Mouse (Mus musculus): ENCODE results near the gene Slc12a1.

The Slc12a1 gene

DNA sequence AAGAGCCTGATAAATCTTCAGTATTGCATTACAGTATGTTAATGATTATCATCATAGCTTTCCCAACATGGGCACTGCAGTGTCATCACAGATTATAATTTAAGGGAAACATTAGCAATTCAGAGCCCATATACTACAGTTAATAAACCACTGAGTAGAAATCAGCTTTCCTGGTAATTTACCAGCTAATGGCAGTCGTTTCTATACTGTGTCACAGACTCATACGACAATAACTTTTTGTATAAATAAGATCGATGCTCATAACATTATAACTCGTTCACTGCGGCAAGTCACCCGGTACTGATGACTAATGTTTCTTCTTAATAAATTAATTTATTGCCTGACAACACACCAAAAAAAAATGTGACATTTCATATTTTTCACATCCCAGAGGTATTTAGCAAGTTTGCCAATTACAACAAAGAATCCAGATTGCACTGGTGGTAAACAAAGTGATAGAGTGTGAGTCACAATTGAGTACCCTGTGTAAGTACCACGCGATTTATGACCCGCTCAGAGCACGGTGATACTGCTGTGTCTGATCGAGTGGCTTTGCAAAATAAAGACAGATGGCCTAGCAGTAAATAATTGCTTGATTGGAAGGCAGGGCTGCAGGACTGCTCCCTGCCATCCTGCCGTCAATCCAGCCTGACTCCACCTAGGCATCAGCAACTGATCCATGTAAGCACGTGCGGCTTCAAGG lies 56.7 kb downstream of the Slc12a1 start:
- DNase-seq (ENCODE audit: low spot score): peak; percentile 18

DNA sequence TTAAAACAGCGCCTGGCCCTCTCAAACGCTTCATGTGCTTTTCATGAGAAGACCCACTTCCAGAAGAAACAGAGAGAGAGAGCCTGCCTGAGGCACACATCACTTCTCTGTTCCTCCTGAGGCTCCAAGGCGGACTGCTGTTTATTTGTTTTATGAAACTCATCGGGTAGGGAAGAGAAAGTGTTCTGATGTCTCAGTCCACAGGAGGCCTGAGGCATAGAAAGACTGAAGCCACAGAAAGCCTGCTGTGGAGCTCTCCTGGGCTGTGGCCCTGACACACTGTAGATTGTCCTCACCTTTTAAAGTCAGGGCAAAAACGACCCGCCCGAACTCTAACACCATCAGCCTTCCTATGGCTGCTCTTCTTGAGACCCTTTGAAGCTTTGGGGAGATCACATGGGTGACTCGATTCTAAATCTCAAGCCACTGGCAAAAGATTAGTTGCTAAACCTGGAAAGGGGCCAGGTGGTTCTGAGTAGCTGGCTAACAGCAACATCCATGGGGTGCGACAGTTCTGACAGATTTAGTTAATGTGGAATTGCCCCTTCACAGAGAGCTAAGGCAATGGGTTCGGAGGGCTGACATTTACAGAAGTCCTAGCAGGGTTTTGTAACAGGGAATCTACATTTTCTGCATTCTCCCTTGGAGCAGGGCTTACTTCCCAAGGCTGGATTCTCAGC lies 59.7 kb downstream of the Slc12a1 start:
- peak; percentile 15 for DNase-seq (ENCODE audit: low spot score)

DNA sequence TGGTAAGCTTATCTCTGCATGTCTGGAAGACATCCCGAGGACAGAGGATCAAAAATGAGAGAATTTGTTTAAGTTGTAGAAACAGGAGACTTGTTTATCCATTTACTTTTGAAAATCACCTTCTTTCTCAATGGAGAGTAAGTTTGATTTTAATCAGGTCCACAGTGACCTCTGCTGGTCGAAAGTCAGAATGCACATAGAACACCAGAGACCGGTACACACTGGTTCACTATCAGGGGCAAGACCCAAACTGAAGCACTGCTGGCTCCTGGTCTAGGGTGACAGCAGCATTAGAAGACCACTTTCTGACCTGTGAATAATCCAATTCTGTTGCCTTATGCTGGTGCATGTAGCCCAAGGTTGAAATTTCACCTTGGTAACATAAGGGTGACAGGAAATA lies 62.3 kb downstream of the Slc12a1 start:
- DNase-seq (ENCODE audit: low spot score): peak; percentile 92

DNA sequence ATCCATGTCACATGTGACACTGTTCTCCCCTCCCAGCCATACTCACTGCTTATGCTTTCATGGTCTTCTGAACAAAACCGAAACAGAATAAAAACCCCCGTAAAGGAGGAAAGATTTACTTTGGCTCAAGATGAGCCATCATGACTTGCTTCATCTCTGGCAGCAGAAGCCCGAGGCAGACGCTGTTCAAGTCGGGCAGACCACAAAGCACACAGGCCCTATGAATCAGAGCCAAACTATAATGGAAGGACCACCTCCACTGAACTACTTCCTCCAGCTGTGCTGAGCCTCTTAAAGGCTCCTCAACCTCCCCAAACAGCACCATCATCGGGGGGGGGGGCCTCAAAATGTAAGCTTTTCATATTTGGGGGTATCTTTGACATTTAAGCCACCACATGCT lies 65.0 kb downstream of the Slc12a1 start:
- no peak for DNase-seq (ENCODE audit: low spot score)

DNA sequence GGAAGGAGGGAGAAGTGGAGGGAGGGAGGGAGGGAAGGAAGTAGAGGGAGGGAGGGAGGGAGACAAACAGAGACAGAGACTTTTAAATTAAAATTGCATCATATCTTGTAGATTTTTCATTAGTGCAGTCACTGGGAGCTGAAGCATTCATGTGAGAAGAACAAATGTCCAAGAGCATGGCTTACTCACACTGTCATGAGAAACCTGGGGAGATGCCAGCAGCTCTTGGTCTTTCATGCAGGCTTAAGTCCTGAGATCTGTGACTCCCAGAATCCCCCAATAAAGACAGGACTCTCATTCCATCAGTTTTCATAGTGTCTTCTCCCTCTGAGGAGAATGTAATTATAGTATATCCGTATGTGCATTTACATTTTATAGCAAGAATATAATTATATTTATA lies 66.3 kb downstream of the Slc12a1 start:
- DNase-seq (ENCODE audit: low spot score): no peak

DNA sequence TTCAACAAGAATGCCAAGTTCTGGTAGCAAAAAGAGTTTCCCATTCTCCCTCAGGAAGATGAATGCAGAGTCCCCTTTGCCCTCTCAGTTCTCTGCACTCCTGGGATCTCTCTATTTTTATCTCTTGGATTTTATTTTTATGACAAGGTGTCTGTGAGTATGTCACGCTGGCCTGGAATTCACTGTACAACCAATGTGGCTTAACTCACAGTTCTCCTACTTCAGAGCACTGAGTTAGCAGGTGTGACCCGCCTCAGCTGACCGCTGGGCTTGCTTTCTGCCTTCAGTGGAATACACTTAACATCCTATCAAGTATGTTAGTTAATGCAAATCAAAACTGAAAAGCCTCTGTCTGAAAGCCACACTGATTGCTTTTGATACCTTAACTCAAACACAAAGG lies 67.0 kb downstream of the Slc12a1 start:
- no peak for DNase-seq (ENCODE audit: low spot score)

DNA sequence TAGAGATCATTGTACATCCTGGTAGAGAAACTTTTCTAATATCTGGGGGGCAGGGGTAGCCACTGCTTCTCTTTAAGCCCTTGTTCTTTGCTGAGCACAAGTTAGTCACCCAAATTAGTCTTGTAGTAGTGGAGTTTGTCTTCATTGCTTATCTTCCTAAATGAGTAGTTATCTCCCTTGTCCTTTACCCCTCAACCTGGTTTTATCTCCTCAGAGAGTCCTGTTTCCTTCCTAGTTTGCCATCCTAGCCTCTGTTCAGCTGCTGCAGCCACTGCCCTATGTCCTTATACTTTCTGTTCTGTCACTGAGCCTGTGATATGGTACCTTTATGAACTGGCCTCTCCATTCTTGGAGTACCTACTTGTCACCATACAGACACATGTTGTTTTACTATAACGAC lies 69.4 kb downstream of the Slc12a1 start:
- no peak for DNase-seq (ENCODE audit: low spot score)

DNA sequence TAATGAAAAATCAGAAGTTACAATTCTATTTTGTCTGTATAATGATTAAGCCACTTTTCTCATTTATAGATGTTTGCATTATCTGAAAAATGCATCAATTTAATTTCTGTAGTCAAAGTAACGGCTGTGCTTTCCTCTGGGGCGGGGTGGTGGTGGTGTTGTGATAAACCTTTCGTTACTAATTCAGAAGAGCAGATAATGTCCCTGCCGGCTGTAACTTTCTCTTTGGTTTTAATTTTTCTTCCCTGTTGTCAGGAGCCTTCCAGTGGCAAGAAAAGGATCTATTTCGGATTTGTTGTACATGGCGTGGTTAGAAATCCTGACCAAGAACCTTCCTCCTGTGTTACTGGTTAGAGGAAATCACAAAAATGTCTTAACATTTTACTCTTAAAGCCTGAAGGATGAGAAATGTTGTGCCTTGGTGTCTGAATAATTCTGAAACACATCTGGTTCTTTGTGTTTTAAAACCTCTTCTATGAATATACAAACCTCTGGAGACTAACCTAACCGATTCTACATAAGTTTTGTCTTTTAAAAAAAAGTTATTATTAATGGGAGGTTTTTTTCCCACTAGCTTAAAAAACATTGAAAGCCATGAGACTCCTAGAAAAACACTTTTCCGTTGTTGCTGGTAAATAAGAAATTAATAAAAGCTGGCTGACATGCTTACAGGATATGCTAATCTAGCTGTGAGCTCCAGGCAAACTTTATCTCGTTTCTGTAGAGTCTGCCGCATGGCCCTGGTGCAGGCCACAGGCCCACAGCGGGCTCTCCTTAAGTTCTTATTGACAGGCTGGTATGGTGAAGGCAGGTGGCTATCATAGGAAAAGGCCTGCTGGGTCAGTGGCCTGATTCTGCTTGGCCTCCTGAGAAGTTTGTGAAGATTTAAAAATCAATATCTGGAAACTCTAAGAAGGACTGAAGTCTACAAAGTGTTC lies 76.4 kb downstream of the Slc12a1 start:
- DNase-seq (ENCODE audit: low spot score): no peak

DNA sequence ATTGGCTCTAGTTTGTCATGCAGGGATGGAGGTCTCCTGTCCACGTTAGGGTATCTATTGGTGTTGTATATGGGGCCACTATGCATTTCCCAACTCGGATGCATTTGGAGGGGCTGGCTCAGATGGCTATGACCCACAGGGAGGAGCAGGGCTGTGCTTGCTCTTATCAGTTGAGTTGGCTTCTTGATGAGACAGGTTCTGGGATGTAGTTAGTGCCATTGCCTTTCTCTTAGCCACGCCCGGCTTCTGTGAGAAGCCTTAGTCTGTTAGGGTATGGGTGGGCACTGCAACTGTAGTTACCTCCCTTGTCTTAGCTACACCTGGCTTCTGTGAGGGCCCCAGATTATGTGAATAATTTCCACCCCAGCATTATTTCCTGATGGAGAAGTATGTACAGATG lies 79.9 kb downstream of the Slc12a1 start:
- DNase-seq (ENCODE audit: low spot score): no peak

DNA sequence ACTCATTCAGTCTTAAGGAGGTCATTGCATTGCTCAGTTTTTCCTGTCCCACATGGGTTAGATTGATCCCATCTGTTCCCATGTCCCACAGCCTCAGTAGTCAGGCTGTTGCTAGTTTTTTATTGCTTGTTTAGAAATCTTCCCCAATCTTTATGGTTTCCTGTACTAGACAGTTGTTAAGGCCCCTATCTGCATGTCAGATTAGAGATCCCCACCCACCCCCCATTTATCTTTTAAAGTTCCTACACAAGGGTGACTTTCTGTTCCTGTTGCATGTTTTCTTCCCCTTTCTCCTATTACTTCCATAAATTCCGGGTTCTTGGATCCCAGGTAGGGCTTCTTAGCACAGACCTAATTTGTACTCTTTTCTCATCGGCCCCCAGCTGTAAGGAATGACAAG lies 81.2 kb downstream of the Slc12a1 start:
- no peak for DNase-seq (ENCODE audit: low spot score)

DNA sequence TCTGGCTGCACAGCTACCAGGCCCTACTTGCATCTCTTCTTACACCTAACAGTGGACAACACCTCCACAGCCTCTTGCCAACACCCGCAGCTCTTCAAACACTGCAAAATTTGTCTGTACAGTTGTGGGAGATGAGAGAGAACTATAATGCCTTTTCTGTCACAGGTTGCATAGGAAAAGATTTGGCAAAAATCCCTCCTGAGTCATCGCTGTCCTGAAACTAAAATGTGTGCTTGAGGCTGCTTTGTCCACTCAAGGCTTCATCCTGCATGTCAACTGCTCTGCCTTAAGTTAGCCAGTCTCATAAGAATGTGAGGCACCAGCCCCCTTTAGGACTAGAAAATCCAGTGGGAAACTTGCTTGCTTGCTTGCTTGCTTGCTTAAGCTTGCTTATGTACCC lies 81.7 kb downstream of the Slc12a1 start:
- no peak for DNase-seq (ENCODE audit: low spot score)

DNA sequence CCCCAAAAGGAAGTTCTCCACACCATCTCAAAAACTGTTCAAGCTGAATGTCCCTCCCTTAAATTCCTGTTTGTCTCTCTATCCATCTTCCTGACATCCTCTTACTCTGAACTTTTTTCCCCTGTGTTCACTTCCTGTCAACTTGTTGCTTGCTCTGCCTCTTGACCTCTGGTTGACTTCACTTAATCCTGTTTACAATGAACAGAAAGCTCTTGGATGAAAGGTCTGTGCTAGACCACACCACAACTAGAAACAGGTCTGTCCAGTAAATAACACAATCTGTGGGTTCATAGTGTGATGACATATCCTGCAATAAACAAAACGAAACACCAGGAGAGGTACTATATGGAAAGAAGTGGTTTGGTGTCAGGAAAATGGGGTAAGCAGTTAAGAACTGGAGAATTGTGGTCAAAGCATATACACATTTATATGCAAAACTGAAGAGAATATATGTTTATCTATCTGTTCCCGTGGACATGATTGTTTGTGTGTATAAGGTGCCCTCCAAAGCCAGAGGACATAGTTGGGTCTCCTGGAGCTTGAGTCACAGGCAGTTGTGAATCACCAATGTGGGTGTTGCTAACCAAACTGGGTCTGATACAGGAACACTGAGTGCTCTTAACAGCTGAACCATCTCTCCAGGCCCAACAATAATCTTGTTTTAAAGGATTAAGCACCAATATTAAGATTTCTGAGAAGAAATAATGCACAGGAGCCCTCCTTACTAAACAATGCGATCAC lies 93.4 kb downstream of the Slc12a1 start:
- DNase-seq (ENCODE audit: low spot score): no peak

DNA sequence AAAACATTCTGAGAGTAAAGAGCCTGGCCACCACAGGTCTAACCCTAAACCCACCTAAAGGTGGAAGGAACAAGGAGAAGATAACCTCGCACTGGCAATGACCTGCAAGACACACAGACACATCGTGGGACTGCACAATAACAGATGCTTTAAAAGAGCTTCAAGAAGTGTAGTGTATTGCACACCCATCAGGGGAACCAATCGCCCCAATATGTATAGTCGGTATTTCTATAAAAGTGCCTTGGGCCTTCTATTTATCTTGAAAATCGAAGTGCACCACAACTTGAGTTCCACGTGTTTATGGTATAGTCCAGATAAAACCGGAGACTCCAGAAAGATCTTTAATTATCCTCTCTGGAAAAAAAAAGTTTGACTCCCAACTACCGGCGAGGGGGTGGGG lies 94.4 kb downstream of the Slc12a1 start:
- DNase-seq (ENCODE audit: low spot score): peak; percentile 54

DNA sequence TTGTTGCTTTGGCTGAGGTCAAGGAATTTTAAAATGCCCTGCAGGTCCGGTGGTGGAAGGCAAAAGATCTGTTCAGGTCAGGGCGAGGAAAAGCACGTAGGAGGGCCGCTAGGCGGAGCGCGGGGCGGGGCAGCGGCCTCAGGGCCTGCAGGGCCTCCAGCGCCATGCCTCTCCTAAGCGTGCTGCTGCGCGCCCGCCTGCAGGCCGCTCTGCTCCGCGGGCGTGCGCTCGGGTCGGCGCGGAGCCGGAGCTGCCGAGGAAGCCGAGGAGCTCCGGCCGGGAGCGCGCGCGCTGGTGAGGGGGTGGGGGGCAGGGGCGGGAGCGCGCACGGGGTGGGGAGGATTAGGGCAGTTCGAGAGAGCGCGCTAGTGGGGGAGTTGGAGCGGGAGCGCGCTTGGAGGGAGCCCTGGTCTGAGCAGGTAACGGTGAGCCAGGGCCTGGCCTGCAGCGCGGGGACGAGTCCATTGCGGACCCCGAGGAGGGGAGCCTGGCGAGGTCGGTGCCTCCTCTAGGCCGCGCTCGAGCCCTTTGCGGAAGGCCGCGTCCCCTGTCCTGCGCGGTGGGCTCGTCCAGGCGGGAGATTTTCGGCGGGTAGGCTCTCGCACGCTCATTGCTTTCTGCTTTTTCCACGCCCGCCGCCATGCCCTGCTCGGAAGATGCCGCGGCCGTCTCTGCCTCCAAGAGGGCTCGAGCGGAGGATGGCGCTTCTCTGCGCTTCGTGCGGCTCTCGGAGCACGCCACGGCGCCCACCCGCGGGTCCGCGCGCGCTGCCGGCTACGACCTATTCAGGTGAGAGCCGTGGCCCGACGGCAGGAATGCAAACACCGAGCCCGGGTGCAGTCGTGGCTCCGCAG lies 95.0 kb downstream of the Slc12a1 start, which contains the start of gene Dut:
TSS of gene Dut (plus strand) at position 83 of the 854 bp plus-strand sequence.
- peak; percentile 97 for DNase-seq (ENCODE audit: low spot score)

DNA sequence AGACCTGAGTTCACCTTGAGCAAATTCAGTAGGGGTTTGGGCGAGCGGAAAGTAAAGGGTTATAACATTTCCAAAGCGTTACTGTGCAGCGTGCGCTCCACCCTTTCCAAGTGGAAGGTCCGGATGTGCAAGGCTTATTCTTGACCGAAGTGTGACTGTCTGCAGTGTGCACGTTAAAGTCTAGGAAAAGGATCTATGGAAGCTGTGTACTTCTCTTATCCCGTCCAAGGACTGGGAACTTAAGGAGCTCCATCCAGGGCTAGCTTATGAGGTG lies 95.6 kb downstream of the Slc12a1 start:
- DNase-seq (ENCODE audit: low spot score): peak; percentile 60

DNA sequence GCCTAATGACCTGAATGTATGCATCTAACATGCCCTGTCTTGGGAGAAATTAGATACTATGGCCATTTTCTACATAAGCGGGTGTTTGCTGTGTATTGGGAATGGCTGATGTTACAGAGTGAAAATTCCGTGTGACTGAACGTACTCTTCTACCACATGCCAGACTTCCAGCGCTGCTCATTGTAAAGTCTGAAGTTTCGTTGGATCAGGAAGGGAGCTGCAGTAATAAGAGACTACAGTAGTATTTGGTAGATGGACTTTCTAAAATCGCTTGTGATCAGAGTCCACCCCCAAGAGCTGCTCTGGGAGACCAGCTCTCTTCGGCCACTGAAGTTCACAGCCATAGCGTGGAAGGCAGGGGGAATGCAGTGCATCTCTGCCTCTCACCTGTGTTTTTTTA lies 96.0 kb downstream of the Slc12a1 start:
- no peak for DNase-seq (ENCODE audit: low spot score)

DNA sequence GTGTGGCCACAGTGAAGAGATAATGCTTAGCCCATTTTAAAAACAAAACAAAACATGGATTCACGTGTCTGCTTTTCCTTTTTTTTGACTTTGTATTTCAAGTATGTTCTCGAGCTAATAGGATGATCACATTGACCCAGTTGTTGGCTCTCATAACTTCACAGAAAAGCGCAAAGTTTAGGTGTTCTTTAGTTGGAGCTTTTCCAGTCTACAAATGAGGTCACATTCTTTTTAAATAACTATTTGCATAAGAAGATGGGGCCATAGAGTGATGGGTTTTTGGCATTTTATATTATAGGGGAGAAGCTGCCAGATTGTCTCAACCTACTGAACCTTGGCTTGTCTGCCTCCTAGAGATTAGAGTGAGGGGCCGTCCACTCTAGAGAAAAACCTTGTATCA lies 97.0 kb downstream of the Slc12a1 start:
- DNase-seq (ENCODE audit: low spot score): no peak

DNA sequence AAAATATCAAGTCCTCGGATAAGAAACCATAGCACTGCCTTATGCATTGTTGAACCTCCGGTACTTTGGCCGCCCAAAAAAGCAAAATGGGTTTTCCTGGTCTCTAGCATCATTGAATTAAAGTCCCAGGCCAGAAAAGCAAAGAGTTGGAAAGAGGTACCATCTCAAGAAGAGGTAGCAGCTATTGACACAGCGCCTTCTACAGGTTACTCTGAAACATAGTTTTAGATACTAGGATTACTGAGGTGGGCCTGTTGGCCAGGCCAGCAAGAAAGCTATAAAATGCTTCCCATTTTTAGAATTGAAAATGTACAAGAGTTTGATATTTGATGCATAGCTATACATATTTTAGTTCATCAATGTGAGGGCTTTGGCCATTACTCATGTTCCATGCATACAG lies 97.6 kb downstream of the Slc12a1 start:
- DNase-seq (ENCODE audit: low spot score): peak; percentile 38

DNA sequence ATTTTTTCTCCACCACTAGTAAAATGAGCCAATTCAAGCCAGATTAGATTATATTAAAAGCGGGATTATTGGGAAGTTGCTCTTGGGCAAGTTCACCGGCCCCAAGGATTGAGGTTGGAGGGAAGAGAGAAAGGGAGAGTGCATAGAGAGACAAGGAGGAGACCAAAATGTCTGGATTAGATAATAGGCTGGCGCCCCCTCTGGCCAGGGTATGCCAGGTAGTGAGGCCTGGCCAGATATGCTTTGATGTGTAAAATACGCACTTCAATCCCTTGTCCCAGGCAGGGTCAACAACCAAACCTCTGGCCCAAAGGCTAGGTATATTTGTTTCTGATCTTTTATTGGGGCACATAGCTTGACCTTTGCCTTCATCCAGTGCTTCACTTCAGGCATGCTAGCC lies 99.5 kb downstream of the Slc12a1 start:
- DNase-seq (ENCODE audit: low spot score): no peak

DNA sequence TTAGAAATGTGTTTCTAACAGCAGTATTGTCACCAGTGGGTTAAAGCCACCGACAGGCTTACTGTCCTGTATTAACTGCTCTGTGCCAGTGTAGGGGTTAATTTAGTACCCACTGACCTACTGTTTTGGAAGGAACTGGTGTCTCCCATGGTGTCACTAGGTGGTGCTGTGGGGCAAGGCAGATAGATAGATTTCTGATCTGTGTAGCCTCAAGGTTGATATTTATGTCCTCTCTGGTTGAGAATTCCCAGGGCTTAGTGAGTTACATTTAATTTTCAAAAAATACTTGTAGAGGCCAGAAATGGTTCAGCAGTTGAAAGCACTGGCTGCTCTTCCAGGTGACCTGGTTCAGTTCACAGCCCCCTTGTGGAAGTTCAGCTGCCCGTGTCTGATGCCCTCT lies 100.0 kb downstream of the Slc12a1 start:
- peak; percentile 67 for DNase-seq (ENCODE audit: low spot score)

DNA sequence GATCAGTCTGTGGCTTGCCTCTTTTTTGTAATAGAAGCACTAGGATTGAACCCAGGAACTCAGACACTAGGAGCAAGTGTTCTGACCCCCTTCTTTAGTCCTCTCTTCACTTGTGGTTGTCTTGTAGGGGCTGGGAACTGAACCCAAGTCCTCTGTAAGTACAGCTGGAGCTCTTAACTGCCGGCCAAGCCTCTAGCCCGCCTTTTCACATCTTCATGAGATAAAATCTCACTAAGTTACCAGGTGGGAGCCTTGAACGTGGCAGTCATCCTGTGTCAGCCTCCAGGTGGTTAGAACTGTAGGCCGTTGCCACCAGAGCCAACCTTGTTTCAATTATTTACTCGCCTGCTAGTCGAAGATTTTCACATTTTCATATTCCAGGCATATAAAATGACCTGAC lies 101.4 kb downstream of the Slc12a1 start:
- DNase-seq (ENCODE audit: low spot score): no peak

Measured in embryo, embryonic 10.5 days (tissue).